Mouse (Mus musculus) midbrain, embryonic 14.5 days (tissue): ENCODE data around the gene Tmem256. TPM values are rescaled to one million over a fixed set of nuclear protein-coding genes. Genes with fewer than 3 reads are reported as not detected.

Experiments
- ATAC-seq: fragments of 200-750 bp; cut with Nextera tagmentation; 2 replicates; pipeline ENCODE4 v1.8.0; 2017; ENCODE audit warnings: moderate number of reproducible peaks, moderate library complexity; ENCODE audit not compliant: low FRiP score, low TSS enrichment
- DNase-seq: peaks from one replicate; pipeline ENCODE4 v3.0.0-alpha.2; 2015
- H3K27ac ChIP-seq: fragments of 300-500 bp; sonication (generic); replicated peaks from 2 replicates; pipeline ENCODE4 v1.5.1; 2014; ENCODE audit warnings: mild to moderate bottlenecking, low read depth, low read length, moderate library complexity
- H3K27me3 ChIP-seq: fragments of 300-500 bp; sonication (generic); 2 replicates; pipeline ENCODE4 v1.6.1; 2014; ENCODE audit warnings: low read length, control low read depth, mixed read lengths; ENCODE audit not compliant: control insufficient read depth, insufficient read depth
- H3K36me3 ChIP-seq: fragments of 300-500 bp; sonication (generic); 2 replicates; pipeline ENCODE4 v1.6.1; 2014; ENCODE audit warnings: low read length, control low read depth; ENCODE audit not compliant: control insufficient read depth, insufficient read depth
- H3K4me1 ChIP-seq: fragments of 300-500 bp; sonication (generic); 2 replicates; pipeline ENCODE4 v1.6.1; 2014; ENCODE audit warnings: mild to moderate bottlenecking, antibody characterized with exemption, low read length, control low read depth; ENCODE audit not compliant: control insufficient read depth, insufficient read depth
- H3K4me2 ChIP-seq: fragments of 300-500 bp; sonication (generic); 2 replicates; pipeline ENCODE4 v1.6.1; 2014; ENCODE audit warnings: mild to moderate bottlenecking, low read length, moderate library complexity
- H3K4me3 ChIP-seq: fragments of 300-500 bp; sonication (generic); replicated peaks from 2 replicates; pipeline ENCODE4 v1.5.1; 2014; ENCODE audit warnings: low read depth, low read length
- H3K9ac ChIP-seq: fragments of 300-500 bp; sonication (generic); replicated peaks from 2 replicates; pipeline ENCODE4 v1.6.1; 2014; ENCODE audit warnings: mild to moderate bottlenecking, low read length, moderate library complexity
- H3K9me3 ChIP-seq: fragments of 300-500 bp; sonication (generic); 2 replicates; pipeline ENCODE4 v1.6.1; 2016; ENCODE audit warnings: low read length, control low read depth, mixed read lengths; ENCODE audit not compliant: control insufficient read depth
- WGBS: fragments of 180-500 bp; shearing (Covaris S2); extraction: QIAGEN DNeasy Blood & Tissue Kit; methylation state at CpG from one replicate; pipeline ENCODE4 v1.1.7; 2014; 5-methylcytosine and 5-hydroxymethylcytosine counted together
- polyA plus RNA-seq: library from polyadenylated mRNA; unstranded; fragments of >200 nt; fragmentation: Nextera tagmentation; extraction: Ambion mirVana; gene quantifications from 2 replicates; pipeline ENCODE4 v1.2.1, GENCODE M21; 2014

The Tmem256 gene
- polyA plus RNA-seq, 1 experiment from 2014 or later = 313 TPM

- Histone ChIP-seq H3K4me1 (peaks cover 4% of the 10 kb centered on the region), H3K4me3 (no peak overlapping the region), H3K4me2 (no peak overlapping the region), H3K9ac (no peak overlapping the region), H3K36me3 (peaks cover 87% of the 10 kb centered on the region), H3K27me3 (no peaks in the 10 kb centered on the region), H3K27ac (no peak overlapping the region), H3K9me3 (no peaks in the 10 kb centered on the region)
- DNase-seq (no peak), ATAC-seq (no peak)
- 55% methylated on average over 5 of the region's 5 CpGs for WGBS
Measured at GRCm38 (mm10) chr11:69828832-69829231, 9.5 kb upstream of the Tmem256 start.

DNA sequence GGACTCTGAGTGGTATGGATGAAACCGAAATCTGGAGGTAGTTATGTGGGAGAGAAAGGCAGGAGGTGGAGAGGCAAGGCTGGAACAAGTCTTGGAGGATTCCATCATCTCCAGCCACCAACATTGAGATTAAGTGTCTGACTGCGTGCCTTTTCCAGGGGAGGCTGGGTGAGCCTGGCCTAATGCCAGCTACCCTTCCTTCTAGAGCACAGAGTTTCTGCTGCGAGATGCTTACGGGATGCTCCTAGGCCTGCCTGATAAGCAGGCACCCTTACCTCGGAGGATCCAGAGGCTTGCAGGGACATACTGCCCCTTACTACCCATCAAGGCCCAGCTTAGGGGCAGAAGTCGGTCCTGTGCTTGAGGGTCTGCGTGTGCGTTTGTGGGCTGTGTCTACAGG, 4.8 kb upstream of the Tmem256 start:
- ATAC-seq = no peak
- 63% methylated on average over 8 of the region's 8 CpGs for WGBS
- H3K36me3 ChIP-seq = peaks cover 41% of the 10 kb centered on the region
- H3K9ac ChIP-seq = peak overlapping the region; percentile 95
- H3K4me3 ChIP-seq = peak overlapping the region; percentile 94
- no peaks in the 10 kb centered on the region for H3K27me3 ChIP-seq
- H3K9me3 ChIP-seq = no peaks in the 10 kb centered on the region
- no peak for DNase-seq
- peak overlapping the region; percentile 96 for H3K27ac ChIP-seq
- H3K4me2 ChIP-seq = peak overlapping the region; percentile 99
- peaks cover 27% of the 10 kb centered on the region for H3K4me1 ChIP-seq

DNA sequence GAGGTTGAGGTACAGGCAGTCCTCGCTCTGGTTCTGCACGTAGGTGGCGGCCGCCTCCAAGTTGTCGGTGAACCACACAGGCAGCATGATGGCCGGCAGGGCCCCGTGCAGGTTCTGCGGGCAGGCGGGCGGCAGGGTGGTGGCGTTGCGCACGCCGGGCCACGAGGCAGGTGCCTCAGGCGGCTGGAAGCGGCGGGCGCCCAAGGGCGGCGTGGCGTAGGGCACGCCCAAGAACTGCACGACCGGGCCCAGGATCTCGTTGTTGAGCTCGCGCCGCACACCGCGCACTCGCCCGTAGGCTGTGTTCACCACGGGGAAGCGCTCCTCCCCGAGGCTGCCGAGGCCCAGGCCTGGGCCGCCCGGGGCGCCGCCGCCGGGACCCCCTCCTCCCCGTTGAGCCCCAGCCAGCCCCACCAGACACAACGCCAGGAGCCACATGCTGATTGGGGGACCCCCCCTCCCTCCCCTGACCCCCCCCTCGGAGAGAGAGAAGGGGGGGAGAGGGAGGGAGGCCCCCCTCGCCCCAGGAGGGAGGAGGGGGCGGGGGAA, 4.2 kb upstream of the Tmem256 start:
- Histone ChIP-seq H3K4me1 (peaks cover 30% of the 10 kb centered on the region), H3K27ac (peak overlapping the region; percentile 96), H3K36me3 (peaks cover 41% of the 10 kb centered on the region), H3K27me3 (no peaks in the 10 kb centered on the region), H3K9ac (peak overlapping the region; percentile 95), H3K9me3 (no peaks in the 10 kb centered on the region), H3K4me3 (peak overlapping the region; percentile 94), H3K4me2 (peak overlapping the region; percentile 99)
- no peak for ATAC-seq
- WGBS = 5% methylated on average over 47 of the region's 48 CpGs
- DNase-seq = peak; percentile 71

DNA sequence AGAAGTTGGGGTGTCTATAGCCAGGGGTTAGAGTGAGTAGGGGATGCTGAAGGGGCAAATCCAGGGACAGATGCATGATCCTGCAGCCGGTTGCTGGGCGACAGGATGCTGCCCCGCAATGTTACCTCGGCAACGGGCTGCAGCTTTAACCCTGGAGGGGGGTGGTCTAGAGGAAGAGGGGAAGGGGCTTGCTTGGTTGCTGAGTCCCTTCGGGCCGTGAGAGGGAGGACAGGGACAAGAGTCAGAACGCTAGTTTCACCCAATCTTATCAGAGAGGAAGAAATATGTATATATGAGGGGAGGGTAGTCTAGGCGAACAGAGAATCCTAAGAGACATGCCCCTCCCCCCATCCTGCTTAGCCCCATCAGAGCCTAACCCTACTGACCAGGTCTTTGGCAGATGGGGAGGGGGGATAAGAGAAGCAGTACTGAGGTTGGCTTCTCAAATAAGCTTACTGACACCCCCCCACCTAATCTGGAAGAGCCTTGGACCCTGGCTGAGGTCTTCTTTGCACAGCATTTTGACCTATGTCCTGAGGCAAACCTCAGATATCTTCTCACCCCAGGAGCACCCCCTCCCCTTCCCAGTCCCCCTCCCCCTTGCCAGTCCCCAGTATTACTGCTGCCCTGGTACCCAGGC, 2.9 kb upstream of the Tmem256 start:
- ATAC-seq (no peak), DNase-seq (peak; percentile 64)
- peaks cover 34% of the 10 kb centered on the region for H3K4me1 ChIP-seq
- peaks cover 34% of the 10 kb centered on the region for H3K36me3 ChIP-seq
- peak overlapping the region; percentile 96 for H3K27ac ChIP-seq
- WGBS = under 1% methylated on average over 9 of the region's 9 CpGs
- H3K27me3 ChIP-seq = no peaks in the 10 kb centered on the region
- H3K4me3 ChIP-seq = peak overlapping the region; percentile 94
- H3K9me3 ChIP-seq = no peaks in the 10 kb centered on the region
- peak overlapping the region; percentile 95 for H3K9ac ChIP-seq
- peak overlapping the region; percentile 99 for H3K4me2 ChIP-seq

GRCm38 (mm10) chr11:69835966-69836335, 2.4 kb upstream of the Tmem256 start:
- Histone ChIP-seq H3K4me3 (peak overlapping the region; percentile 94), H3K27me3 (no peaks in the 10 kb centered on the region), H3K4me1 (peaks cover 34% of the 10 kb centered on the region), H3K4me2 (peak overlapping the region; percentile 99), H3K27ac (peak overlapping the region; percentile 96), H3K9ac (peak overlapping the region; percentile 95), H3K9me3 (no peaks in the 10 kb centered on the region), H3K36me3 (peaks cover 29% of the 10 kb centered on the region)
- DNase-seq (peak; percentile 29), ATAC-seq (no peak)
- 2% methylated on average over 4 of the region's 4 CpGs for WGBS

DNA sequence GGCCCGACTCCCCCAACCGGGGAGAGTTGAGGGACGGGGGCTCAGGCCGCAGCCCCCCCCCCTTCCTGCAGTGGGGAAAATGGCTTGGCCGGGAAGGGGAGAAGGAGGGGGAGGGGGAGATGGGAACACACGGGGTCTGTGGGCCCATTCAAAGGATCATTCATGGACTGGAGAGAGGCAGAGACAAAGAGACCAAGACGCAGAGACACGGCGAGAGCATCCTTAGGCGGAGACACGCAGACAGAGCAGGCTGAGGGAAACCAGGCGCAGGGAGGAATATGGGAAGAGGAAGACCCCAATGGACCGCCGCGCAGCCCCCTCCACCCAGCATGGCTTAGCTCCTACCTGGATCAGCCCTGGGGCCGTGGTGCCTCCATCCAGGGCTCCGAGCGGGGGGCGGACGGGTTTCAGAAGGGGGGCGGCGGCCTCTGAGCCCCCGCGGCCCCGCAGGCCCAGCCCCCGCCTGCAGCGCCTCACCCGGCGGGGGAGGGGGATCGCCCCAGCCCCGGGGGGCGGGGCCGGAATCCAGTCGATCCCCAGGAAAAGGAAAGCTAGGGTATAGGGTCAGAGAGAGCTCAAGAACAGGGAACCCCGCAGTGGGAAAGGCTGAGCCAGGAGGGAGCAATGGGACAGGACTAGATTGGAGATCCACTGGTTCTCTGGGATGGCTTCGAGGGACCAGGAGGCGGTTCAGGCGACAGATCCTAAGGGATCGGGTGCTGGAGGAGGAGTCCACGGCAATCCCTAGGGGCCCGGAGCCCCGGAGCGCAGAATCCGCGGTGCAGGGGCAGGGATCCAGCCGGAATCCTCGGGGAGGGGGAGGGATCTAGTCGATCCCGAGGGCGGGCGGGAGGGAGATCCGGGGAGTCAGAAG, 1.4 kb upstream of the Tmem256 start:
- peak overlapping the region; percentile 96 for H3K27ac ChIP-seq
- peak overlapping the region; percentile 99 for H3K4me2 ChIP-seq
- H3K27me3 ChIP-seq = no peaks in the 10 kb centered on the region
- H3K4me1 ChIP-seq = peaks cover 34% of the 10 kb centered on the region
- under 1% methylated on average over 52 of the region's 52 CpGs for WGBS
- peaks cover 20% of the 10 kb centered on the region for H3K36me3 ChIP-seq
- ATAC-seq (peak; percentile 6; the same call in 1 of the 2 replicates), DNase-seq (peak; percentile 72)
- H3K9me3 ChIP-seq = no peaks in the 10 kb centered on the region
- H3K9ac ChIP-seq = peak overlapping the region; percentile 95
- peak overlapping the region; percentile 94 for H3K4me3 ChIP-seq

GRCm38 (mm10) chr11:69837604-69837951, 736 bp upstream of the Tmem256 start, which contains the start of gene Nlgn2:
Nlgn2 (minus strand) TSS chr11:69837784.
- Histone ChIP-seq H3K9me3 (no peaks in the 10 kb centered on the region), H3K4me3 (peak within 1 kb of the TSS; percentile 94), H3K36me3 (peaks cover 14% of the 10 kb centered on the region), H3K4me1 (peaks cover 34% of the 10 kb centered on the region), H3K4me2 (peak within 1 kb of the TSS; percentile 99), H3K9ac (peak within 1 kb of the TSS; percentile 95), H3K27ac (peak within 1 kb of the TSS; percentile 96), H3K27me3 (no peaks in the 10 kb centered on the region)
- WGBS = 0% methylated on average over 32 of the region's 32 CpGs
- peak; percentile 79; the same call in 1 of the 2 replicates for ATAC-seq
- peak; percentile 93 for DNase-seq

GRCm38 (mm10) chr11:69838714-69839104, 395 bp downstream of the Tmem256 start:
- H3K27ac ChIP-seq = peak overlapping the region; percentile 96
- no peak for ATAC-seq
- peak overlapping the region; percentile 99 for H3K4me2 ChIP-seq
- 0% methylated on average over 7 of the region's 7 CpGs for whole genome bisulfite sequencing
- peaks cover 3% of the 10 kb centered on the region for H3K36me3 ChIP-seq
- peak overlapping the region; percentile 57 for H3K9ac ChIP-seq
- H3K27me3 ChIP-seq = no peaks in the 10 kb centered on the region
- peaks cover 31% of the 10 kb centered on the region for H3K4me1 ChIP-seq
- peak overlapping the region; percentile 94 for H3K4me3 ChIP-seq
- H3K9me3 ChIP-seq = no peaks in the 10 kb centered on the region
- no peak for DNase-seq
